ENCODE assay signal across 31 mouse cellular contexts in genomic region chr11:104096536-104096935, GRCm38 (mm10). TPM values are rescaled to one million over a fixed set of nuclear protein-coding genes. Genes with fewer than 3 reads are reported as not detected.
DNase-seq lines count a peak whose midpoint lies in the region; ATAC-seq and TF ChIP-seq lines count a peak whose summit lies in the region.
"Had no signal": no experiment of that assay in that cellular context is flagged by ENCODE, and none has a peak within 500 bp of the region (broad histone marks: within the 10 kb centered on the region; RNA-seq: fewer than 3 reads in every experiment).

No protein-coding gene starts in this region.

- no peaks in the 10 kb centered on the region for H3K9me3 ChIP-seq in hindbrain, postnatal 0 days (ENCODE audit: low read length)
- H3K9me3 ChIP-seq in hindbrain, embryonic 14.5 days (ENCODE audit: control insufficient read depth, low read length), result no peaks in the 10 kb centered on the region
- H3K9me3 ChIP-seq: forebrain, embryonic 10.5 days; forebrain, embryonic 13.5 days; G1E; heart, embryonic 10.5 days; heart, embryonic 13.5 days; hindbrain, embryonic 15.5 days; intestine, embryonic 15.5 days had no signal

- 51% methylated on average over 7 of the region's 7 CpGs for WGBS in hindbrain, postnatal 0 days
- 69% methylated on average over 7 of the region's 7 CpGs for WGBS in hindbrain, embryonic 14.5 days

- H3K4me3 ChIP-seq in hindbrain, postnatal 0 days (ENCODE audit: low read length), result no peak overlapping the region
- H3K4me3 ChIP-seq in hindbrain, embryonic 14.5 days (replicated peaks; ENCODE audit: low read length), result no peak overlapping the region
- H3K4me3 ChIP-seq: forebrain, embryonic 10.5 days; forebrain, embryonic 13.5 days; heart, adult 2 months; heart, embryonic 10.5 days; heart, embryonic 13.5 days; hindbrain, embryonic 15.5 days; intestine, embryonic 15.5 days had no signal

- H3K36me3 ChIP-seq in hindbrain, postnatal 0 days (ENCODE audit: insufficient read depth, low read length), result no peaks in the 10 kb centered on the region
- H3K36me3 ChIP-seq in hindbrain, embryonic 14.5 days (replicated peaks; ENCODE audit: control insufficient read depth, insufficient read depth), result no peaks in the 10 kb centered on the region
- H3K36me3 ChIP-seq: forebrain, embryonic 10.5 days; G1E; heart, embryonic 10.5 days; heart, embryonic 13.5 days; hindbrain, embryonic 15.5 days; intestine, embryonic 15.5 days had no signal

- no peaks in the 10 kb centered on the region for H3K27me3 ChIP-seq in hindbrain, postnatal 0 days (ENCODE audit: insufficient read depth, low read length)
- no peaks in the 10 kb centered on the region for H3K27me3 ChIP-seq in hindbrain, embryonic 14.5 days (ENCODE audit: control insufficient read depth, insufficient read depth, low read length)
- H3K27me3 ChIP-seq: CH12.LX; hindbrain, embryonic 15.5 days; intestine, embryonic 15.5 days had no signal

- TF ChIP-seq CTCF in hindbrain, postnatal 0 days (IDR thresholded peaks at IDR 0.05; ENCODE audit: low read depth), result no peak
- no peak for TF ChIP-seq CTCF in brain, embryonic 14.5 days (IDR thresholded peaks at IDR 0.05; ENCODE audit: borderline replicate concordance, extremely low read depth, insufficient read depth, insufficient read length)

- TF ChIP-seq POLR2A in brain, embryonic 14.5 days (IDR thresholded peaks at IDR 0.05; ENCODE audit: borderline replicate concordance, extremely low read depth, insufficient read depth, insufficient read length, poor library complexity, severe bottlenecking), result no peak

- no peak overlapping the region for H3K27ac ChIP-seq in hindbrain, postnatal 0 days
- H3K27ac ChIP-seq in hindbrain, embryonic 14.5 days, result no peak overlapping the region
- H3K27ac ChIP-seq: forebrain, embryonic 10.5 days; forebrain, embryonic 13.5 days; heart, adult 2 months; heart, embryonic 10.5 days; heart, embryonic 13.5 days; hindbrain, embryonic 15.5 days; intestine, embryonic 15.5 days had no signal

- peaks cover 4% of the 10 kb centered on the region; the same call in 1 of the 2 replicates for H3K4me1 ChIP-seq in hindbrain, postnatal 0 days (ENCODE audit: insufficient read depth, low read length)
- no peaks in the 10 kb centered on the region for H3K4me1 ChIP-seq in hindbrain, embryonic 14.5 days (replicated peaks; ENCODE audit: control insufficient read depth, insufficient read depth, low read length)
- H3K4me1 ChIP-seq: heart, embryonic 13.5 days; intestine, embryonic 15.5 days had no signal

- peak; percentile 27 for DNase-seq in hindbrain, postnatal 0 days (ENCODE audit: low spot score)
- no peak for DNase-seq in hindbrain, embryonic 14.5 days (ENCODE audit: low spot score)
- DNase-seq in 3T3-L1 (ENCODE audit: low read depth, low spot score), result peak; percentile 94
- DNase-seq in NIH3T3 (ENCODE audit: low read depth), result peak; percentile 70
- DNase-seq in brain, embryonic 14.5 days (ENCODE audit: low read depth), result peak; percentile 32
- DNase-seq in layer of hippocampus, adult 9-11 months, result no peak
- DNase-seq in lung, postnatal 4 days, result no peak
- DNase-seq: adrenal gland, postnatal 10 days; adrenal gland, postnatal 36 days; B cell, adult 2 months; cerebellum, adult 11-12 months; cerebellum, adult 9-10 months; gastrocnemius, postnatal 10 days; gastrocnemius, postnatal 36 days; heart, adult 2 months; heart, postnatal 14 days; heart, postnatal 4 days; kidney, adult 11 months had no signal

- no peak for ATAC-seq in hindbrain, postnatal 0 days
- no peak for ATAC-seq in hindbrain, embryonic 14.5 days (ENCODE audit: low FRiP score)
- ATAC-seq: activated CD4-positive, CD25-positive, alpha-beta regulatory T cell, adult 4 months; forebrain, embryonic 13.5 days; forebrain, embryonic 16.5 days; intestine, embryonic 15.5 days had no signal

- H3K9ac ChIP-seq in hindbrain, postnatal 0 days (replicated peaks; ENCODE audit: low read length), result no peak overlapping the region
- no peak overlapping the region for H3K9ac ChIP-seq in hindbrain, embryonic 14.5 days
- H3K9ac ChIP-seq: forebrain, embryonic 13.5 days; heart, embryonic 13.5 days; hindbrain, embryonic 15.5 days; intestine, embryonic 15.5 days had no signal

- no peak overlapping the region for H3K4me2 ChIP-seq in hindbrain, postnatal 0 days (ENCODE audit: low read depth, low read length)
- no peak overlapping the region for H3K4me2 ChIP-seq in hindbrain, embryonic 14.5 days (replicated peaks)
- H3K4me2 ChIP-seq: forebrain, embryonic 13.5 days; heart, embryonic 13.5 days; hindbrain, embryonic 15.5 days; intestine, embryonic 15.5 days had no signal

RNA-seq across cellular contexts. Expression of gene Crhr1, which starts 36.1 kb away (rescaled TPM):
- 27.0 and 28.0 TPM in 2 replicates for total RNA-seq in hindbrain, postnatal 0 days (2014; rRNA removed)
- 6.5 and 6.8 TPM in 2 replicates for polyA plus RNA-seq in hindbrain, postnatal 0 days (2015; fragmentation: Nextera tagmentation; extraction: Ambion mirVana)
- 6.7 and 7.3 TPM in 2 replicates for polyA plus RNA-seq in hindbrain, embryonic 14.5 days (2014; fragmentation: Nextera tagmentation; extraction: Ambion mirVana)
- 9.9 and 10.2 TPM in 2 replicates for polyA plus RNA-seq in brain, embryonic 14.5 days (2012; rRNA removed)
- total RNA-seq: adrenal gland, postnatal 10 days; CH12.LX; G1E; gastrocnemius, adult 18-20 months; gastrocnemius, postnatal 36 days; granulocyte monocyte progenitor cell, adult 5-6 weeks; heart, adult 2 months; heart, postnatal 14 days; heart, postnatal 4 days had no signal
- polyA plus RNA-seq: activated CD4-positive, CD25-positive, alpha-beta regulatory T cell, adult 4 months; G1E; heart, adult 2 months; heart, embryonic 13.5 days; heart, embryonic 16.5 days had no signal

Comparison
In these comparisons a context has a peak if more than half of its experiments do, and no peak if none do; other contexts are left out.
1. DNase-seq: peak in hindbrain, postnatal 0 days (single experiment), 3T3-L1 (single experiment), NIH3T3 (single experiment) and brain, embryonic 14.5 days (single experiment); none in hindbrain, embryonic 14.5 days (single experiment), layer of hippocampus, adult 9-11 months (single experiment) and lung, postnatal 4 days (0 of 2).